Mouse (Mus musculus): ENCODE measurements around the gene Tmem164.

DNA sequence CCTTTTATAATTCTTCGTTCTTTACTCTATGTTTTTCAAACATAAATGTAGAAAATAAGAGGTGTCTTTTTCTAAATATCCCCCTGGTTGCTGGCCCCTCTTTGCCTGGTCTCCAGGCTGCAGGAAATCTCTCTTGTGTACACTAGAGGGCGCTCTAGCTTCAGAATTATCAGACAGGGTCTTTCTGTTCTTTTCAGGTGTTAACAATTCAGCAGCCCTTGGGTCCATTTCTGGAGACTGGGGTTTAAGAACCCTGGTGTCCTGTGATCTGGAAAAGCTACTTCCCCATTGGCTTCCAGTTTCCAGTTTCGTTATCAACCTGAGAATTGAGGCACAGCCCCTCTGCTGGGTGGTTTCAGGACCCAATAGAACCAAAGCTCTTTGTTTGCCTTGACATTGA lies 140.6 kb downstream of the Tmem164 start:
- TF ChIP-seq POLR2A (IDR thresholded peaks at IDR 0.05; ENCODE audit: borderline replicate concordance, extremely low read depth, insufficient read depth, insufficient read length, poor library complexity, severe bottlenecking) (no peak), CTCF (IDR thresholded peaks at IDR 0.05; ENCODE audit: borderline replicate concordance, extremely low read depth, insufficient read depth, insufficient read length) (peak; percentile 65; the same call in 1 of the 2 replicates)
